Mouse (Mus musculus) thymus, postnatal 4 days (tissue): ENCODE measurements around the gene Cass4.

Experiments
- DNase-seq: peaks from one replicate; pipeline ENCODE4 v3.0.0; 2021

Cass4 gene

DNA sequence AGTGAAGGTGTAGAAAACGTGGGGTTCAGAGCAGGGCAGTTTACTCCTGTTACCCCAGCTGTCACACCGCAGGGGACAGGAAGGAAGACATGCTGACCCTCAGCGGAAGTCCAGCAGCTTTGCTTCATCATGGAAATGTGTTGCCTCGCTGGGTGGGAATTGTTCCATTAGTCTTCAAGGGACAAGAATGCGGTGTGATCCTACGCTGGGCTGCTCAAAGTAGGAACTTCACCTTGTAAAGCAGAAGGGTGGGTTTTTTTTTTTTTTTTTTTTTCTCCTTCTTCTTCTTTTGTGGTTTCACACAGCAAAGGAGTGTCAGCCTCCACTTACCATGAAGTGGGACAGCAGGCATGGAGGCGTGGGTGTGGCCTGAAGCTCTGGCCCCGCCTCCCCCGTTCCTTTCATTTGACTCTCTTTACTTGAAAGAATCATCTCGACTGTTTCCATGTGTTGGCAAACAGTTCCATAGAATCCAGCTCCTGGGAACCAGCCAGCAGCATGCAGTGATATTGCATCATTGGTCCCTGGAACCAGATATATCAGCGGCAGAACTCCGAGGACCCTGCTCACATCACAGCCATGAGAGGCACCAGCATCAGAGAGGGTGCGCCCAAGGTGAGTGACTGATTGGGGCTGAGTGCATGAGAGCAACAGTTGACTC is at the start of gene Cass4:
Gene Cass4, plus strand, starts transcription at position 404 of the 661 bp plus-strand sequence.
- peak; percentile 79 for DNase-seq

DNA sequence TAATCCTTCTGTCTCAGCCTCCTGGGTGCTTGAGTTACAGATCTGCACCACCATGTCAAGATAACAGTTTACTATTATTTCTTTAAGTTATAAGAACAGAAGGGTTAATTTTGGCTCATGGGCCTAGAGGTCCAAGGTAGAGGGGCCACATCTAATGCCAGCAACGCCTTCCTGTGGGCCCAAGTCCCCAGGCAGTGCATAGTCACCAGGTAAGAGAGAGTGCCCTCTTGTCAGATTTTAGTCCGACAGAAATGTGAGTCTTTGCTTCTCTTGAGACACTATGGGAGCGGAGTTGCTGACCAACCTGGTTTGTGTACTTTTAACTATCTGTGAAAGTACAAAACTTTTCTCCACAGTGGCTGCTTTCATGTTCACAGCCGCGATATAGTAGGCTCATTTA is 48.9 kb upstream of the Cass4 start:
- no peak for DNase-seq

DNA sequence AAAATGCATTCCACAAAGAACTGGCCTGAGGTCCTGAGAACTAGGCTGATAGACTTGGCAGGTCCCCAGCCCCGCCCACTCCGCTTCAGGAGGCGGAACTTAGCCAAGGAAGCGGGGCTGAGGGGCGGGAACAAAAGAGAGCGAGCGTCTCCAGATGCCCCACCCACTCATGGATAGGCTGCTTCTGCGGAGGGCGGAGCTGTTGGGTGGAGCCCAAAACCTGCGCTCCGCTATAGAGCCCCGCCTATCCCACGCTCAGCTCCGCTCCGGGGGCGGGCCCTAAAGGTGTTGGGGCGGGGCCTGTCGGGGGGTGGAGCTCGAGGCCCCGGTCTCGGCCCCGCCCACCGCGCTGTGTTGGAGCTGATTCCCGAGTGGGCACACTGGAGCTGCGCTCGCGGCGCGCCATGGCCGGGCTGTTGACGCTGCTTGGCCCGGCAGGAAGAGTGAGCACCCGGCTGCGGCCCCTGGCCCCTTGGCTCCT is 48.3 kb upstream of the Cass4 start, which contains the start of gene Fam210b:
Gene Fam210b, plus strand, starts transcription at position 308 of the 481 bp plus-strand sequence.
- DNase-seq: peak; percentile 99

DNA sequence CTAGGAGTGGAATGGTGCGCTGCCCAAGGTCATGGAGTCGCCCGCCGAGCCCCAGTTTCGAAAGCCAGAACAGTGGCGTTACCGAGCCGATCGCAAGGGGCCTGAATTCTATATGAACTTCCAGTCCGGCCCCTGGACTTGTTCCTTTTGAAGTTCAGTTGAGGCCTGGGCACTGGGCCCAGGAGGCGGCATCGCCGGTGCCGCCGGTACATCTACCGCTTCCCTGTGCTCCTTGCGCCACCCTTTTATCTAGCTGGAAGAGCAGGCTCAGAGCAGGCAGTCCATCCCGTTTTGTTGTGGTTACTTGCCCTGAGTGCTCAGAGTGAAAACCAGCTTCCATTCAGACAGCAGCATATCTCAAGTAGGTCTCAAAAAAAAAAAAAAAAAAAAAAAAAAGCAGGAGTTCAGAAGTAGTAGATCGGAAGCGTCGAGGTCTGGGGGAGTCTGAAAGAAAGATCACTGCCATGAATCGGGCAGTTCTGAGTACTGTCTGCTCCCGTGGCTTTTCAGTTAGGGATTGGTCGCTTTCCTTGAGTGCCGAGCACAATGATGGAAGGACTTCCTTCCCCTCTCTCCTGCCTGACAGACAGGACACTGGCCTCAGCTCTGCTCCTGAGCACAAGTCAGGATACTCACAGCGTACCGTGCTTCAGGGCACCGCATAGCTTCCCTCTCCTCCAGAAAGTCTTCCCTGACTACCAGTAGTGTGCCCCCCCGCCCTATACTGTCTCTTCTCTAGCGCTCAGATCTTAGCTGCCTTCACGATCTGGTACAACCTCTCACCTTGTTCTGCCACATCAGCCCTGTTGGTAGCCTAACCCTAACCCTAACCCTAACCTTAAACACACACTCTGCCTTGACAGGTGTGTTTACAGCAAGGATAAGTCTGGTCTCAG is 47.3 kb upstream of the Cass4 start:
- no peak for DNase-seq

DNA sequence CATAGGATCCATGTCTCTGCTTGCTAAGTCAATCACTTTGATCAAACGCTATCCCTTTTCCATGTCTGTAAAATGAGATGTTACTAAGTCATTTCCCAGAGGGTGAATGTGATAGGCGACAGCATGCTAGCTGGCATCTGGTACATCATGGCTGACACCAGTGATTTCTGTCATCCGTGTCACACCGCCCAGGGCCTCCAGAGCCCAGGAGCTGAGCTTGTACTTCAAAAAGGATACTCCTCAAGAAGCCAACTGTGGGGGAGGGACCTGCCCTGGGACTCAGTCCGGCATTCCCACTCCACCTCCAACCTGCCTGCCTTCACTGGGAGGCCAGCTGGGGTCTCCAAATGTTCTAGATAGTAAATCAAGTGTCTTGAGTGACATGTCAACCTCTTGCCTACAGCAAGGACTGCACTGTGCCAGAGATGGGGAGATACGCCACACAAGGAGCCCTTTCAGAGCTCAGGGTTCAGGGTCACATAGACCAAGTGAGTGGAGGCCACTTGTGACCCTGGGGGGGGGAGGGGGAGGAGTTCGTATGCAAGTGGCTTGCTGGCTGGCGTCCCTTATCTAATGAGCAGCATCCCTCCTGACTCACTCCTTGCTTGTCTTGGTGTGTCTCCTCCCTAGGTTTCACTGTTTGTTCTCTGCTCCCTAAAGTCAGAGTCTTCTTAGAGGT is 46.5 kb upstream of the Cass4 start:
- DNase-seq: no peak

- DNase-seq: no peak
These were observed 45.2 kb upstream of the Cass4 start for GRCm38 (mm10) chr2:172348297-172348950.

- DNase-seq: no peak
These were observed 43.8 kb upstream of the Cass4 start for GRCm38 (mm10) chr2:172349776-172350175.

DNA sequence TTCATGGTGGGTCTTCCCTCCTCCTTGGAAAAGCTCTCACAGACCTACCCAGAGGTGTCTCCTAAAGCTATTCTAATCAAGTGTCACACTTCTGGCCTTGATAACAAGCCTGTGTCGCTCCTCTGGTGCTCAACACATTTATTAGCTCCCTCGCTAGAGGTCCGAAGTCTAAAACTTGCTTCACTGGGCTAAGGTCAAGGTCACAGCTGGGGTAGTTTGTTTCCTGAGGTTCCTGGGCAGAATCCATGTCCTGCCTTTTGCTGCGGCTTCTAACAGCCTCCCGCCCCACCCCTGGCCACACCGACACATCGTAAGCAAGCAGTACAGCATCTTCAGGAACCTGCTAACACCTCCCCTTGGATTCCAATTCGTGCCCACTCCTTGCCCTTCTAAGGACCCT is 42.8 kb upstream of the Cass4 start:
- DNase-seq: no peak

DNA sequence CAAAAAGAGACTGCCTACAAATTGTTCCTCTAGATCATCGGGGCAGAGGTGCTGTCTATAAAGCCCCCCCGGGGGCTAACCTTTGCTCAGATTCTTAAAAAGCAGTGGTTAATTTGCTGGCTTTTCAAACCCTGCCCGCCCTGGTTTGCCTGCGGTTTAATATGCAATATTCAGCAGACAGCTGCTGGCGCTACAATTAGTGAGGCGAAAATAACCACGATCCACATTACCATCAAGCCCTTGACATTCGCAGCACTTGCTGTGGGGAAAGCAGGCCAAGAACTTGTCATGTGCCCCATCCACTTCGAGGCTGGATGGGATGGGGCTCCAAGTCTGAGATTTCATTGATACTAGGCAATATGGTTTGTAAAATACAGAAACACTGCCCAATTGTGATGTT is 40.4 kb upstream of the Cass4 start:
- DNase-seq: no peak

DNA sequence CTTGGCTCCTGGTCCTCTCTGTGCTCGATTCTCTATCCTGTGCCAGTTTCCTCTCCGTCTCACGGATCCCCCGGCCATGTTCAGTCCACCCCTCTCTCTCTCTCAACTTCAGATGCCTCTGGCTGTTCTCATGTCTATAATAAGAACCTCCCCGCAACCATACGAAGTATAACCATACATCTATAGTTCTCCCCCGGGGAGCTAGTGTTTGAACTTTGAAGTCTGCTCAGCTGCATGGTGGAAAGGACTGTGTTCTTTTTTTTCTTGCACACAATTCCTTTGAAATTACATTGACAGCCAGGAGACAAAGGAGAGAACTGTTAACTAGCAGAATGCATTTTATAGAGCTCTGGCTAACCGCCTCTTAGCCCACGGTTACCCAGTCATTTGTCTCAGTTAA is 38.8 kb upstream of the Cass4 start:
- no peak for DNase-seq

DNA sequence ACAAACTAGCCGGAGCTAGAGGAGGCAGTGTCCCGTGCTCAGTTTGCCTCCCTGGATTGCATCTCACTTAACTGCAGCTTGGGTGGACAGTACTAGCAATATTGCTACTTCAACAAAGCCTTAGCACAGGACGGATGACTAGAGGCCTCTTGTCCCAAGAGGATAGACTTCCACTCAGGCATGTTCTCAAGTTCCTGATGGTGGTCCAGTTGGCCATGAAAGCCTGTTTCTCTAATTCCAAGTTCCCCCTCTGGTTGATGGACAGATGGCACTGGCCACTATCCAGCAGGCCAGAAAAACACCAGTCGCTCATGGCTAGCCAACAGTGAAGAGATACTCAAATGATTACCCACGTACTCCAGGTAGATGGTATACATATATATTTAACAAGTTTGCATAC is 37.8 kb upstream of the Cass4 start:
- DNase-seq: no peak

- no peak for DNase-seq
These were observed 30.4 kb upstream of the Cass4 start for GRCm38 (mm10) chr2:172363176-172363575.

GRCm38 (mm10) chr2:172370411-172371223 is 23.0 kb upstream of the Cass4 start, which contains the start of the genes Aurka and Cstf1:
TSS of gene Aurka (minus strand) at chr2:172370535.
TSS of gene Cstf1 (plus strand) at chr2:172370681.
- peak; percentile 95 for DNase-seq

- DNase-seq: no peak
These were observed 22.3 kb upstream of the Cass4 start for GRCm38 (mm10) chr2:172371258-172371657.

DNA sequence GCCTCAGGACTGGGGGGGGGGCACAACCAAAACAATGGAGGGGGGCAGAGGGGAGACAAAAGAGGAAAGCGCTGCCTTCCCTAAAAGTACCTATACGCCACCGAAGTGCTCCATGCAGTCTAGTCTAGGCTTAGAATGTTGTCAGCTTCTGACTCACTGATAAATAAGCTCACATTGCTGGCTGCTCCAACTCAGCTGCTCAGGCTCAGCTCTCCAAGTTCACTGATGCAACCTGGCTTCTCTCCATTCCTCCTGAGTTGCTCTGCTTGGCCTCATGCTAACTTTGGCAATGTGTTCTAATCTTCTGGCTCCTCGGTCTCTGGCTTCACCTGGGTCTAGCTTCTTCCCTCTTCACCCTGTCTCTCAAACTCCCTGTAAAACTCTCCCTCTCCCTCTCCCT is 17.0 kb upstream of the Cass4 start:
- no peak for DNase-seq

GRCm38 (mm10) chr2:172376999-172377515 is 16.5 kb upstream of the Cass4 start:
- no peak for DNase-seq

DNA sequence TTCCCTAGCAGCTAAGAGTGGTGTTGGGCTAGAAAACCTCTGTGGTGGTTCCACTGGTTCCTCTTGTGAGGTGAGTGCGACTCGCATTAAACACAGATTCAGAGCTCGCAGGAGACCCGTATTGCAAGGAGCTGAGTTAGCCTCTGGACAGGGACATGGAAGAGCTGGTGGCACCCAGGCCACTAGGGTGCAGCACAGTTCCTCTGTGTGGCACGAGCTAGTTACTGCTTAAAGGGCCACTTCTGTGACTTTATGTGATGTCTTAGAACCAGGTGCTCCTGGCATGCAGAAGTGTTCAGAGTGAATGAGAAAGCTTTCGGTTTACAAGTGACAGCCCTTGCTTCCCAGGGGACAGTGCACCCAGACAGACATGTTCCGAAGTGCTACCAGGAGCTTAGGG is 15.3 kb upstream of the Cass4 start:
- peak; percentile 89 for DNase-seq

- no peak for DNase-seq
These were observed 13.1 kb upstream of the Cass4 start for GRCm38 (mm10) chr2:172380513-172380912.

GRCm38 (mm10) chr2:172381341-172381740 is 12.3 kb upstream of the Cass4 start:
- peak; percentile 72 for DNase-seq

DNA sequence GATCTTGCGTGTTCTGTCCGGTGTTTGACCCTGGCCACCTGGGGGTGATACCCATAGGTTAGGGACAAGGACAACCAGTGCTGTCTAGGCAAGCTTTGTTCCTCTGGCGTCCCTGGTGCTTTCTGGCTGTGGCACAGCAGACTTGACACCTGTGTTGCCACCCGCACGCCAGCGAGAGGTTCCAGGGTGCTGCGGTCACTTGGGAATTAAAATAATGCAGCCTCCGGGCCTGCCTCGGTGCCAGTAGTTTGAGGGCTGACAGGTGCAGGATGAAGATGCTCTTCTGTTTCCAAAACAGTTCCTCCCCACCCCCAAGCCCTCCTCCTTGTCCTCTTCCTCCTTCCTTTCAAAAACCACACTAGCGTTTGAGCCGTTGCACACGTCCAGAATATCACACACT is 11.7 kb upstream of the Cass4 start:
- peak; percentile 68 for DNase-seq

DNA sequence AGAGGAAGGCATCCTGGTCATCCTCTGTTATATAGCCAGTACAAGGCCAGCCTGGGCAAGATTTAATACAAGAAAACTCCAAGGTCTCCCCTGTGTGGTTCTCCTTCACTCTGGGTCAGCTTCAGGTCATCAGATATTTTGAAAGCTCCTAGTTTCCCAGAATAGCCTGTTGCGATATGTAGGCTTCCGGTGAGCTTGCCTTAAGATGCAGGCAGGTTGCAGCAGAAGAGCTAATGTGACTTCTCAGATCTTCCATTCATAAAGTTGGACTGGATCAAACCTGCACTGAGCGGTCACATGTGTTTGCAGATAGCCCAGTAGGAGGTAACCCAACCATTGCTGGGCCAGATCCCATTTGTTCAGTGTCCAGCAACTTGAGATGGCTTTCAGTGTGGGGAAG is 8.9 kb upstream of the Cass4 start:
- DNase-seq: no peak

GRCm38 (mm10) chr2:172390341-172390740 is 3.3 kb upstream of the Cass4 start:
- peak; percentile 58 for DNase-seq
